In the genomic region with DNA sequence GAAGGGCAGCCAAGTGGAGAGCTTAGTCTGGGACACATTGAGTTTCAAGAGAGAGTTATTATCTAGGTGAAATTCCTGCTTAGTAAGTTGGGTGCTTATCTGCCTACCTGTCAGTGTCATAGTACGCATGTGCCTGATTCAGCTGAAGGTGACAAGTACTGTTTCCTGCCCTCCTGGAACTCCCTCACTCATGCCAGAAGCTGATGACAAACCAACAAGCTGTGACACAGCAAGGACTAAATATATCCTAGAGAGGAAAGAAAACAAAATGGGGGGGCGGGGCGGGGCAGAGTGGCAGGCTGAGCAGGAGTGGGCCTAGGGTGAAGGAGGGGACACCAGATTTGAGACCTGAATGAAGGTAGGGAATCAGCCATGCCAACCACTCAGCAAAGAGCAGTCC, we compare ENCODE assay signal across 25 mouse cellular contexts.
"Had no signal": no experiment of that assay in that cellular context is flagged by ENCODE, and none has a peak within 500 bp of the region (broad histone marks: within the 10 kb centered on the region; RNA-seq: fewer than 3 reads in every experiment).

No protein-coding gene starts in this region.

- H3K4me2 ChIP-seq: limb, embryonic 13.5 days; liver, embryonic 12.5 days; liver, embryonic 15.5 days; lung, embryonic 15.5 days; midbrain, embryonic 13.5 days; neural tube, embryonic 13.5 days had no signal

- H3K36me3 ChIP-seq: limb, embryonic 10.5 days; limb, embryonic 13.5 days; liver, embryonic 12.5 days; liver, embryonic 15.5 days; lung, embryonic 15.5 days; midbrain, embryonic 10.5 days; midbrain, embryonic 13.5 days; neural tube, embryonic 13.5 days had no signal

- H3K4me1 ChIP-seq: liver, embryonic 12.5 days; liver, embryonic 15.5 days; lung, embryonic 15.5 days; midbrain, embryonic 10.5 days; midbrain, embryonic 13.5 days; neural tube, embryonic 13.5 days had no signal

- H3K27me3 ChIP-seq: liver, embryonic 12.5 days; liver, embryonic 15.5 days; lung, embryonic 15.5 days; megakaryocyte, embryonic 14.5 days; midbrain, embryonic 13.5 days; neural tube, embryonic 13.5 days had no signal

- H3K4me3 ChIP-seq: layer of hippocampus, adult 2 months; limb, embryonic 10.5 days; limb, embryonic 13.5 days; liver, embryonic 12.5 days; liver, embryonic 15.5 days; lung, embryonic 15.5 days; megakaryocyte, embryonic 14.5 days; midbrain, embryonic 10.5 days; midbrain, embryonic 13.5 days; myocyte; neural tube, embryonic 13.5 days had no signal

- H3K27ac ChIP-seq: kidney, postnatal 0 days; layer of hippocampus, adult 2 months; limb, embryonic 10.5 days; limb, embryonic 13.5 days; liver, embryonic 12.5 days; liver, embryonic 15.5 days; lung, embryonic 15.5 days; midbrain, embryonic 10.5 days; midbrain, embryonic 13.5 days; neural tube, embryonic 13.5 days; stomach, postnatal 0 days had no signal

- H3K9me3 ChIP-seq: limb, embryonic 10.5 days; liver, embryonic 12.5 days; liver, embryonic 15.5 days; lung, embryonic 15.5 days; megakaryocyte, embryonic 14.5 days; midbrain, embryonic 10.5 days; neural tube, embryonic 13.5 days had no signal

- ATAC-seq: liver, embryonic 12.5 days; midbrain, embryonic 13.5 days; midbrain, embryonic 16.5 days had no signal

- DNase-seq: kidney, postnatal 25 days; layer of hippocampus, adult 9-11 months; liver; lung, adult 18-20 months; lung, postnatal 10 days; lung, postnatal 36 days; right cerebral cortex, postnatal 14 days; right cerebral cortex, postnatal 4 days; thymus, adult 2 months; thymus, postnatal 14 days; thymus, postnatal 4 days had no signal

- H3K9ac ChIP-seq: limb, embryonic 13.5 days; liver, embryonic 12.5 days; liver, embryonic 15.5 days; lung, embryonic 15.5 days; midbrain, embryonic 13.5 days; neural tube, embryonic 13.5 days had no signal
